Mouse (Mus musculus): Measurements from ENCODE around the gene Tbc1d10c.

Gene Tbc1d10c

GRCm38 (mm10) chr19:4190831-4191334 lies at the start of gene Tbc1d10c:
Gene Tbc1d10c, minus strand, starts transcription at chr19:4191284.
- DNase-seq (ENCODE audit: low spot score) = no peak

GRCm38 (mm10) chr19:4240247-4240668 lies 49.2 kb upstream of the Tbc1d10c start:
- DNase-seq (ENCODE audit: low spot score) = peak; percentile 66

GRCm38 (mm10) chr19:4234548-4234947 lies 43.5 kb upstream of the Tbc1d10c start:
- DNase-seq (ENCODE audit: low spot score) = no peak

- DNase-seq (ENCODE audit: low spot score) = no peak
These were observed 41.6 kb upstream of the Tbc1d10c start for GRCm38 (mm10) chr19:4232651-4233050.

- DNase-seq (ENCODE audit: low spot score) = no peak
These were observed 41.1 kb upstream of the Tbc1d10c start for GRCm38 (mm10) chr19:4232186-4232572.

- peak; percentile 97 for DNase-seq (ENCODE audit: low spot score)
These were observed 40.4 kb upstream of the Tbc1d10c start, which contains the start of gene Pold4 for GRCm38 (mm10) chr19:4231253-4232185. Gene Pold4, plus strand, starts transcription at chr19:4231899.

- no peak for DNase-seq (ENCODE audit: low spot score)
These were observed 39.3 kb upstream of the Tbc1d10c start for GRCm38 (mm10) chr19:4230415-4230814.

- no peak for DNase-seq (ENCODE audit: low spot score)
These were observed 38.5 kb upstream of the Tbc1d10c start for GRCm38 (mm10) chr19:4229451-4230076.

GRCm38 (mm10) chr19:4228891-4229290 lies 37.8 kb upstream of the Tbc1d10c start:
- DNase-seq (ENCODE audit: low spot score) = no peak

- peak; percentile 93 for DNase-seq (ENCODE audit: low spot score)
These were observed 37.0 kb upstream of the Tbc1d10c start for GRCm38 (mm10) chr19:4227894-4228678.

GRCm38 (mm10) chr19:4227446-4227845 lies 36.4 kb upstream of the Tbc1d10c start:
- no peak for DNase-seq (ENCODE audit: low spot score)

- DNase-seq (ENCODE audit: low spot score) = no peak
These were observed 35.7 kb upstream of the Tbc1d10c start for GRCm38 (mm10) chr19:4226779-4227178.

- DNase-seq (ENCODE audit: low spot score) = no peak
These were observed 31.1 kb upstream of the Tbc1d10c start for GRCm38 (mm10) chr19:4222165-4222564.

GRCm38 (mm10) chr19:4220957-4221743 lies 30.1 kb upstream of the Tbc1d10c start:
- DNase-seq (ENCODE audit: low spot score) = no peak

- no peak for DNase-seq (ENCODE audit: low spot score)
These were observed 29.3 kb upstream of the Tbc1d10c start for GRCm38 (mm10) chr19:4220416-4220815.

GRCm38 (mm10) chr19:4219943-4220342 lies 28.9 kb upstream of the Tbc1d10c start:
- DNase-seq (ENCODE audit: low spot score) = no peak

- no peak for DNase-seq (ENCODE audit: low spot score)
These were observed 27.7 kb upstream of the Tbc1d10c start for GRCm38 (mm10) chr19:4218784-4219183.

- DNase-seq (ENCODE audit: low spot score) = no peak
These were observed 27.2 kb upstream of the Tbc1d10c start for GRCm38 (mm10) chr19:4218293-4218692.

GRCm38 (mm10) chr19:4217855-4218254 lies 26.8 kb upstream of the Tbc1d10c start:
- no peak for DNase-seq (ENCODE audit: low spot score)

GRCm38 (mm10) chr19:4217140-4217539 lies 26.1 kb upstream of the Tbc1d10c start:
- DNase-seq (ENCODE audit: low spot score) = no peak

- peak; percentile 78 for DNase-seq (ENCODE audit: low spot score)
These were observed 25.1 kb upstream of the Tbc1d10c start for GRCm38 (mm10) chr19:4216041-4216685.

All from embryo, embryonic 10.5 days (tissue).